Mouse (Mus musculus) cerebellum, adult 2 months (tissue): ENCODE measurements around the gene Bcl2l13. TPM values are rescaled to one million over a fixed set of nuclear protein-coding genes. Genes with fewer than 3 reads are reported as not detected.
"Not testable (repeated sequence)": the region's sequence is repeated elsewhere in the genome, so short reads cannot be mapped to it uniquely, and the experiment has no call there.

ENCODE experiments used
- DNase-seq, 2 experiments: peaks; one replicate each; pipeline ENCODE4 v3.0.0; 2021
- H3K27ac ChIP-seq: fragments of 200-500 bp; 2 replicates; pipeline ENCODE4 v1.5.1; 2012; ENCODE audit warnings: low read length, control low read depth, inconsistent platforms; ENCODE audit not compliant: insufficient read depth
- H3K27me3 ChIP-seq: fragments of 200-500 bp; 2 replicates; pipeline ENCODE4 v1.6.1; 2012; ENCODE audit warnings: inconsistent platforms, mild to moderate bottlenecking, low read length, moderate library complexity; ENCODE audit not compliant: control insufficient read depth, insufficient read depth
- H3K4me1 ChIP-seq: fragments of 200-500 bp; 2 replicates; pipeline ENCODE4 v1.6.1; 2011; ENCODE audit warnings: low read length; ENCODE audit not compliant: control insufficient read depth, insufficient read depth
- H3K4me3 ChIP-seq: fragments of 200-500 bp; replicated peaks from 2 replicates; pipeline ENCODE3; 2011; ENCODE audit warnings: mild to moderate bottlenecking, low read depth, low read length, control low read depth; ENCODE audit not compliant: insufficient read depth
- CTCF ChIP-seq: fragments of 200-500 bp; IDR thresholded peaks from 2 replicates; pipeline ENCODE4 v1.5.1; 2011; ENCODE audit warnings: low read depth, mild to moderate bottlenecking, control low read depth, low read length, moderate library complexity, borderline replicate concordance; ENCODE audit not compliant: insufficient read depth
- POLR2A ChIP-seq: fragments of 200-500 bp; IDR thresholded peaks from 2 replicates; pipeline ENCODE4 v1.6.1; 2011; ENCODE audit warnings: low read length, control low read depth, borderline replicate concordance; ENCODE audit not compliant: insufficient read depth
- WGBS: fragments of 180-500 bp; shearing (Covaris S2); methylation state at CpG from one replicate; pipeline ENCODE4 v1.1.7; 2018; 5-methylcytosine and 5-hydroxymethylcytosine counted together
- polyA plus RNA-seq: library from polyadenylated mRNA; depleted of rRNA; stranded (reverse); fragments of >200 nt; gene quantifications from 2 replicates; pipeline ENCODE4 v1.2.3, GENCODE M21; 2012

Bcl2l13 gene
- polyA plus RNA-seq, 1 experiment: 24.0 TPM

DNA sequence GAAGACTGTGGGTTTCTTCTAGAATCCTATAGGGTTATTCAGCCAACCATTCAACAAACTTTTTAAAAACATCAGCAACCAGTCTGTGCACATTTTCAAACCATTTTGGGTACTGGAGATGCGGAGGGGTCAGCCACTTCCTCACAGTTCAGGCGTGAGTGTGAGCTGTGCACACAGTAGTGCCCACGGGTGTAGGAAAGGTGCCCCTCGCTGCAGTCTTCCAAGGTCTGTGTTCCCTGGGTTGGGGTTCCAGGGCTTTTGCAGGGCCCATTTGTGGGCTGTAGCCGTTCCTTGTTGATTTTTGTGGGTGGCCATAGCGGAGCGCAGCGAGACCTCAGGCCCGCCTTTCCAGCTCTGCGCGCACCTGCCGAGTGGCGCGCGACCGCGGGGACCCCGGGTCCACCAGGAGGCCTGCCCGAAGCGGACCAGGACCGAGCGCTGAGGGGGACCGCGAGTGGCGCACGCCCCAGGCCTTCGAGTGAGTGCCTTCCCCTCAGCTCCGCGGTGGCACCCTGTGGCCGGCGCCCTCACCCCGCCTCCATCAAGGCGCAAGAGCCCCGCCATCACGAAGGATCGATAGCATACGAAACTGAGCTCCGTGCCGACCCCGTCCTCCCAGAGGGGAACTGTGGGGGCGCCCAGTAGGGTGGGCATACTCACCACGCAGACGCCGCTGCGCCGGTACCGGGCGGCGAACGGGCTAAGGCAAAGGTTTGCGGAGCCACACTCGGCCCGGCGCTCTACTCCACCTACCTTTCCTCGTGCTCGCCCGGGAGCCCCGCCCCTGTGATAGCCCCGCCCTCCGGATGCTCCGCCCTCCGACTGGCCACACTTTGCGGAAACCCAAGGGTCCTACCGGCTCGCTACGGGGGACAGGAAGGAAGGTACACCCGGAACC is 80.3 kb downstream of the Bcl2l13 start, which contains the start of gene Bid:
TSS of gene Bid (minus strand) at position 780 of the 898 bp plus-strand sequence.
- TF ChIP-seq CTCF (no peak), POLR2A (no peak)
- no peak within 1 kb of the TSS for H3K27ac ChIP-seq
- peak within 1 kb of the TSS; percentile 77 for H3K4me3 ChIP-seq
- 2% methylated on average over 67 of the region's 67 CpGs for WGBS
- H3K4me1 ChIP-seq: no peaks in the 10 kb centered on the region
- no peaks in the 10 kb centered on the region for H3K27me3 ChIP-seq
- DNase-seq: peak; percentile 55 to 59

DNA sequence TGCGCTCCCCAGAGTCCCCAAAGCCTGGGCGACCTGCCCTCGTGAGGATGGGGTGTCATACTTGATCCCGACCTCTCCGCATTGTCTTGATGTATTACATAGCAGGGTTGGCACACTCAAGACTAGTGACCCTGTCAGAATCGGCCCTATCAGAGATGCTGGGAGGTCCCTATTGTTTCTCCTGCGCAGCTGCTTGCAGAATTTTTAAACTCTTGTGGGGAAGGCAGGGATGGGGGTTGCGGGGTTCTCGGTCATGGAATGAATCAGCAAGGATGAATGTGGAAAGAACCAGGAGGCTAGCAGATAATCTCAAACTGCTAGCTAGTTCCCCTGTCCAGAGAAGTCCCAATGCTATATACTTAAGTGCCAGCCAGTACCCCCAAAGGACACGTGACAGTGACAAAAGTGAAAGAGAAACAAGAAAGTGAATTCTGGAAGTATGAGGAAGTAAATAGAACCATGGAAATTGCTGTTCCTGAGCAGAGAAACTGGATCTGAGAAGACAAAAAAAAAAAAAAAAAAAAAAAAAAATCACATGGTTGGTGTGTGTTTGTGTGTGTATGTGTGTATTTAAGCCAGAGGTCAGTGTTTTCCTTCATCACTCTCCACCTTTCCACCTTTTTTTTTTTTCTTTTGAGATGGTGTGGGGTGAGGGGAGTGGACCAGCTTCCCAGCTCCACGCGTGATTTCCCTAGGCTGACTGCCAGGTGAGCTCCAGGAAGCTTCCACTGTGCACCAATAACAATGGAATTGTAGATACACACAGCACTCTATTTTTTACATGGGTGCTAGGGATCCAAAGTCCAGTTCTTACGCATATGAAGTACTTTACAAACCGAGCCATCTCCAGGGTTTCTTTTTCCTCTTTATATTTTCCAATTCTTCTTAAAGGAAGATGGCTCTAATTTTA is 81.2 kb downstream of the Bcl2l13 start:
- not testable (repeated sequence) for H3K27ac ChIP-seq, H3K4me1 ChIP-seq, DNase-seq, H3K27me3 ChIP-seq
- 18% methylated on average over 12 of the region's 14 CpGs for WGBS
- peak overlapping the region; percentile 77 for H3K4me3 ChIP-seq

DNA sequence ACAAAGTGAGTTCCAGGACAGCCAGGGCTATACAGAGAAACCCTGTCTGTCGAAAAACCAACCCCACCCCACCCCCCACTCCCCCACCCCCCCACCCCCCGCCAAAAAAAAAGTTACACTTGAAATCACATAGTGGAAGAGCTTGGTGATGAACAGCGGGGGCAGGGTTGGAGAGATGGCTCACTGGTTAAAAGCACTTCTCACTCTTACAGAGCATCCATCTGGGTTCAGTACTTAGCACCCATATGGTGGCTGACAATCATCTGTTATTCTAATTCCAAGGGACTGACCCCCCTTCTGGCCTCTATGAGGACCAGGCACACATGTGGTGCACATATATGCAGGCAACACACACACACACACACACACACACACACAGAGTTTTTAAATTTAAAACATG is 82.0 kb downstream of the Bcl2l13 start:
- H3K27me3 ChIP-seq: no peaks in the 10 kb centered on the region
- TF ChIP-seq CTCF (no peak), POLR2A (no peak)
- H3K27ac ChIP-seq: no peak overlapping the region
- no peak for DNase-seq
- 47% methylated on average over 3 of the region's 3 CpGs for WGBS
- no peaks in the 10 kb centered on the region for H3K4me1 ChIP-seq
- no peak overlapping the region for H3K4me3 ChIP-seq

DNA sequence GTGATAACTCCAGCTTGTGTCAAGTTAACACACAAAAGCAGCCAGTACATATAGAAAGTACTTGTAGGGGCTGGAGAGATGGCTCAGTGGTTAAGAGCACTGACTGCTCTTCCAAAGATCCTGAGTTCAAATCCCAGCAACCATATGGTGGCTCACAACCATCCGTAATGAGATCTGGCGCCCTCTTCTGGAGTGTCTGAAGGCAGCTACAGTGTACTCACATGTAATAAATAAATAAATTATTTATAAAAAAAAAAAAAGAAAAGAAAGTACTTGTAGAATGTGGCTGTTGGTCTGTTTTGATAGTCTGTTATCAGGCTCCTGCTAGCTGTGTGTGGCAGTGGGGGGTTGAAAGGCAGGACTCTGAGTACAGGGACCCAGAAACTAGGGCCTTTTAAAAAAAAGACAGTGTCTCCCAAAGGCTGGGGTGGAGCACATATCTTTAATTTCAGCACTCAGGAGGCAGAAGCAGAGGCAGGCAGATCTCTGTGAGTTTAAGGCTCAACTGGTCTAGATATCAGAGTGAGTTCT is 88.8 kb downstream of the Bcl2l13 start:
- not testable (repeated sequence) for H3K27me3 ChIP-seq, DNase-seq, H3K4me3 ChIP-seq, H3K4me1 ChIP-seq, H3K27ac ChIP-seq
- WGBS: 68% methylated on average over 2 of the region's 2 CpGs

DNA sequence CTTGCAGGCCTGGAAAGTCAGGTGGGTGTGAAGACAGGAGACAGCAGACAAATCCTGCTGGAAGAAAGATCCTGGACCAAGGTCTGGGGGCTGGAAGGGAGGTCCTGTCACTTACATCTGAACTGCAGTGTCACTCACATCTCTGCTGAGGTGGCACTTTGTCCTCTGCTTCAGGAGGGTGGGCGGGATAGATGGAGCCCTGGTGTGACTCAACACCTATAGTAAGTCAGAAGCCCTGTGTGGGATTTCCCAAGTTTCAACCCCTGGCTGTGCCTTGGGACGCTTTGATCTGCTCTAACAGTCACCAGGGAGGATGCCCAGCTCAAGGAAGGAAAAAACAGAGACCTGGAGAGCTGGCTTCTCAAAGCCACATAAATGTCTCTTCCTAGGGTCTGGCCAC is 90.9 kb downstream of the Bcl2l13 start:
- Histone ChIP-seq H3K27ac (no peak overlapping the region), H3K4me3 (no peak overlapping the region), H3K4me1 (no peaks in the 10 kb centered on the region), H3K27me3 (no peaks in the 10 kb centered on the region)
- DNase-seq: no peak
- TF ChIP-seq POLR2A: no peak
- no peak for TF ChIP-seq CTCF
- WGBS: 77% methylated on average over 2 of the region's 2 CpGs

DNA sequence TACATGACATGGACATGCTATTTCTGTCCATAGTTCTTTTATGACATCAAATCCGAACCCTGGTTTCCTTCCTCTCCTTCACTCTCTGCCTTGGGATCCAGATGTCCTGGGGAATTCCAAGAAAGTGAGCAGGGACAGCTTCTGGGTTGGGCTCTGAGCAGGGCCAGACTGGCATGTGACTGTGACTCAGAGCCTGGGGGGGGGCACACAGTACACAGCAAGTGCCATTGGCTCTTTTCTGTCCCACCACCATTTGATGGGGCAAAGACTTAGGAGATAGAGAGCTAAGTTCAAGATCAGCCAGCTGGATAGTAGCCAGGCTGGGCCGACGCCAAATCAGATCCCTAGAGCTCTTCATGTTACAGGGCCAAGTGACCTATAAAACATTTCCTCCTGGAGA is 91.8 kb downstream of the Bcl2l13 start:
- no peak for TF ChIP-seq POLR2A
- no peak for TF ChIP-seq CTCF
- Histone ChIP-seq H3K4me3 (no peak overlapping the region), H3K27ac (no peak overlapping the region), H3K27me3 (no peaks in the 10 kb centered on the region), H3K4me1 (no peaks in the 10 kb centered on the region)
- 15% methylated on average over 3 of the region's 3 CpGs for WGBS
- DNase-seq: peak; percentile 31 to 51

DNA sequence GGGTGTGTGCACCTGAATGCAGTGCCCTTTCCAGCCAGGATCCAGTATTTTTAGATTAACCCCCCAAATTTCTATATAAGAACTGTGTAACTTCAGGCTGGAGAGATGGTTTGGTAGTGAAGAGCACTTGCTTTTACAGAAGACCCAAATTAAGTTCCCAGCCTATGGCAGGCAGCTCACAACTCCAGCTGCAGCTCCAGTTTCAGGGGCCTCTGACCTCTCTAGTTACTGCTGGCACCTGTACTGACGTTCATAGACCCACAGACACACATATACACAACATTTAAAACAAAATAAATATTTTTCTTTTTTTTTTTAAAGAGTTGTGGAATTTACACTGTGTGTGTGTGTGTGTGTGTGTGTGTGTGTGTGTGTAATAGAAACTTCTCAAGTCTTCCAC is 93.4 kb downstream of the Bcl2l13 start:
- H3K27me3 ChIP-seq: no peaks in the 10 kb centered on the region
- TF ChIP-seq POLR2A: no peak
- no peak for TF ChIP-seq CTCF
- no peaks in the 10 kb centered on the region for H3K4me1 ChIP-seq
- no peak overlapping the region for H3K4me3 ChIP-seq
- H3K27ac ChIP-seq: no peak overlapping the region
- DNase-seq: no peak
- WGBS: 83% methylated on average over 1 of the region's 1 CpGs
